Mouse (Mus musculus): ENCODE measurements around the gene Tnrc6c. TPM values are rescaled to one million over a fixed set of nuclear protein-coding genes. Genes with fewer than 3 reads are reported as not detected.

The Tnrc6c gene
- polyA plus RNA-seq, 1 experiment from 2014 or later, result 11.6 TPM

DNA sequence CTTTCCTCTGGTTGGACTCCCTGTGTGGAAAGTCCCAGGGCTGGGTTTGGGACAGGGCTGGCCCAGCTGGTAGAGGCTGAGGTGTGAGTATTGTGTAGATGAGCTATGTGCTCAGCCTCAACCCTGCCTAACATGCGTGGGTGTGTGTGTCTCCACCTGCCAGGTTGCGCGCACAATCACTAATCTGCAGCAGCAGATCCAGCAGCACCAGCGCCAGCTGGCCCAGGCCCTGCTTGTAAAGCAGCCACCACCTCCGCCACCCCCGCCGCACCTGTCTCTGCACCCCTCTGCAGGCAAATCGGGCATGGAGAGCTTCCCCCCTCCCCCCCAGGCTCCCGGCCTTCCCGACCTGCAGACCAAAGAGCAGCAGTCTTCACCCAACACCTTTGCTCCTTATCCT, 95.3 kb downstream of the Tnrc6c start:
- ATAC-seq (ENCODE audit: insufficient read depth), result no peak
- DNase-seq, result no peak
- Histone ChIP-seq H3K36me3 (ENCODE audit: insufficient read depth) (peaks cover 93% of the 10 kb centered on the region), H3K27ac (ENCODE audit: low read depth) (no peak overlapping the region), H3K9me3 (ENCODE audit: low read depth, low read length) (no peaks in the 10 kb centered on the region), H3K9ac (no peak overlapping the region), H3K4me3 (ENCODE audit: low read depth, low read length) (no peak overlapping the region), H3K4me1 (ENCODE audit: insufficient read depth) (no peaks in the 10 kb centered on the region), H3K4me2 (no peak overlapping the region), H3K27me3 (ENCODE audit: insufficient read depth, low read length) (no peaks in the 10 kb centered on the region)
- WGBS, result 92% methylated on average over 10 of the region's 10 CpGs
- TF ChIP-seq CTCF (IDR thresholded peaks at IDR 0.05; ENCODE audit: low read depth), result no peak

DNA sequence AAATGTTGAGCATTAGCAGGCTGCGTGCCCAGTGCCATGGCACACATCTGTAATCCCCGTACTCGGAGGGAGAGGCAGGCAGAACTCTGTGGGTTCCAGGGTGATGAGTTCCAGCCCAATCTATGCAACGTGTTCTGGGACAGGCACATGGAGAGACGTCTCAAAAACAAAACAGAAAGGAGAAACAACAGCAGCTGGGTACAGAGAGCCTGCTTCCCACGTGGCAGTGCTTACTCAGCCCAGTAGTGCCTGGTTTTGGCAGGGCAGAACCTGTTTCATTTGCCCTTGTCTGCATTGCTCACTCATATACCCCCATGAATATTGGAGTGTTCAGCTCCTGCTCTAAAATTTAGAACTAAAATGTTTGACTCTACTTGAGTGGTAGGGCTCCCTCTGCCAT, 97.5 kb downstream of the Tnrc6c start:
- Histone ChIP-seq H3K9ac (no peak overlapping the region), H3K9me3 (ENCODE audit: low read depth, low read length) (no peaks in the 10 kb centered on the region), H3K4me2 (no peak overlapping the region), H3K4me1 (ENCODE audit: insufficient read depth) (no peaks in the 10 kb centered on the region), H3K27me3 (ENCODE audit: insufficient read depth, low read length) (no peaks in the 10 kb centered on the region), H3K27ac (ENCODE audit: low read depth) (no peak overlapping the region), H3K36me3 (ENCODE audit: insufficient read depth) (peaks cover 94% of the 10 kb centered on the region), H3K4me3 (ENCODE audit: low read depth, low read length) (no peak overlapping the region)
- WGBS, result 81% methylated on average over 6 of the region's 6 CpGs
- ATAC-seq (ENCODE audit: insufficient read depth) (no peak), DNase-seq (no peak)
- no peak for TF ChIP-seq CTCF (IDR thresholded peaks at IDR 0.05; ENCODE audit: low read depth)

DNA sequence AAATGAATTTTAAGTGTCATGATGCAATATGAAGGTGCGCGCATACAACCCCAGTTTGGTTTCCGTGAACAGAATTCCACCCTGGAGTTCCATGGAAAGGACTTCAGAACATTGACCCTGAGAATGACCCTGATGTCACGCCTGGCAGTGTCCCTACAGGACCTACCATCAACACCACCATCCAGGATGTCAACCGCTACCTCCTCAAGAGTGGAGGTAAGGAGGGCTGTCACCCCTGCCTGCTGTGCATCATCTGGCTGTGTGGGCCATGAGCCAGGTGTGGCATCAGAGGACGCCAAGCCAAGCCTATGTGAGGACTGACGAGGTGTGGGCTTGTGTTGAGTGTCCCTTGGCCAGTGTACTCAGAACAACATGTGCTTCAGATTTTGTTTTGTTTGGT, 101.8 kb downstream of the Tnrc6c start:
- no peak overlapping the region for H3K27ac ChIP-seq (ENCODE audit: low read depth)
- TF ChIP-seq CTCF (IDR thresholded peaks at IDR 0.05; ENCODE audit: low read depth), result no peak
- H3K9me3 ChIP-seq (ENCODE audit: low read depth, low read length), result no peaks in the 10 kb centered on the region
- no peak for ATAC-seq (ENCODE audit: insufficient read depth)
- no peaks in the 10 kb centered on the region for H3K4me1 ChIP-seq (ENCODE audit: insufficient read depth)
- H3K27me3 ChIP-seq (ENCODE audit: insufficient read depth, low read length), result no peaks in the 10 kb centered on the region
- H3K4me3 ChIP-seq (ENCODE audit: low read depth, low read length), result no peak overlapping the region
- no peak for DNase-seq
- WGBS, result 95% methylated on average over 7 of the region's 7 CpGs
- no peak overlapping the region for H3K9ac ChIP-seq
- H3K36me3 ChIP-seq (ENCODE audit: insufficient read depth), result peaks cover 94% of the 10 kb centered on the region
- H3K4me2 ChIP-seq, result no peak overlapping the region

DNA sequence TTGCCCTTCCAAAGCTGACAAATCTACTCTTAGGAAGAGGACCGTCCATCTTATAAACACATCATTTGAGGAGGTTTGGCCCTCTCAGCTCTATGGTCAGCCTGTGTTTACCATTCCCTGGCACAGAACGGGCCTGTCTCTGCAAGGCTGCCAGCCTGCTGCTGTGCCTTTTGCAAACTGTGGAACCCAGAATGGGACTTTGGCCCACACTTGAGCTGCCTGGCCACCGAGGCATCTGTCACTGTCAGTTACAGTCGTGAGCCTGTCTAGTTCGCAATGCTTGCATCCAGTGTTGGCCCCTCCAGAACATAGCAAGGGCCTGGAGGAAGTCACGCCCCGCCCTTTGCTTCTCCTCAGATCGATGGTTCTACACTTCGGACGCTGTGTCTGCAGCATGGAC, 105.2 kb downstream of the Tnrc6c start:
- no peak for TF ChIP-seq CTCF (IDR thresholded peaks at IDR 0.05; ENCODE audit: low read depth)
- no peaks in the 10 kb centered on the region for H3K27me3 ChIP-seq (ENCODE audit: insufficient read depth, low read length)
- no peak overlapping the region for H3K27ac ChIP-seq (ENCODE audit: low read depth)
- H3K36me3 ChIP-seq (ENCODE audit: insufficient read depth), result peaks cover 89% of the 10 kb centered on the region
- no peak overlapping the region for H3K9ac ChIP-seq
- H3K4me1 ChIP-seq (ENCODE audit: insufficient read depth), result no peaks in the 10 kb centered on the region
- H3K9me3 ChIP-seq (ENCODE audit: low read depth, low read length), result no peaks in the 10 kb centered on the region
- WGBS, result 81% methylated on average over 10 of the region's 10 CpGs
- no peak for DNase-seq
- ATAC-seq (ENCODE audit: insufficient read depth), result no peak
- H3K4me2 ChIP-seq, result no peak overlapping the region
- no peak overlapping the region for H3K4me3 ChIP-seq (ENCODE audit: low read depth, low read length)

DNA sequence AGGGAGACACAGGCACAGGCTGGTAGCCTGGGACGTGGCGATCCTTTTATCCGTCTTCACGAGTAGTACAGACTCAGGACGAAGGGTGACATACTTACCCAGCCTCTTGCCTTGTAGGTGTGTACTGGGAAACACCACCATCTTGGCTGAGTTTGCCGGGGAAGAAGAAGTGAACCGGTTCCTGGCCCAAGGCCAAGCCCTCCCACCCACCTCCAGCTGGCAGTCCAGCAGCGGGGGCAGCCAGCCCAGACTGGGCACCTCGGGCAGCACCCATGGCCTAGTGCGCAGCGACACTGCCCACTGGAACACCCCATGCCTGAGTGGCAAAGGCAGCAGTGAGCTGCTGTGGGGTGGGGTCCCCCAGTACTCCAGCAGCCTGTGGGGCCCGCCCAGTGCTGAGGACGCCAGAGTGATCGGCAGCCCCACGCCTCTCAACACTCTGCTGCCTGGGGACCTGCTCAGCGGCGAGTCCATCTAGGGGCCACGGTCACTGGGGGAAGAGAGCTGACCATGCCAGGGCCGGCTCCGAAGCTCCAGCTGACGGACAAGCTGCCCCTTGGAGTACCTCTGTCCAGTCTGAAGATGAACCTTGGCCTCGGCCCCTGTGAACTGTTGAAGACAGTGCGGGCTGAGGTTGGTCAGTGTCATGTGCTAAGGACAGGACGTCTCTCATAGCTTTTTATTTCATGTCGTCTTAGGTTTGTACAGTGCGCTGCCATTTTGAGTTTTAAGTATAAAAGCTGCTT, 106.5 kb downstream of the Tnrc6c start:
- H3K4me2 ChIP-seq, result no peak overlapping the region
- ATAC-seq (ENCODE audit: insufficient read depth) (no peak), DNase-seq (no peak)
- H3K4me3 ChIP-seq (ENCODE audit: low read depth, low read length), result no peak overlapping the region
- no peaks in the 10 kb centered on the region for H3K9me3 ChIP-seq (ENCODE audit: low read depth, low read length)
- TF ChIP-seq CTCF (IDR thresholded peaks at IDR 0.05; ENCODE audit: low read depth), result no peak
- 87% methylated on average over 26 of the region's 26 CpGs for WGBS
- H3K36me3 ChIP-seq (ENCODE audit: insufficient read depth), result peaks cover 87% of the 10 kb centered on the region
- no peaks in the 10 kb centered on the region for H3K4me1 ChIP-seq (ENCODE audit: insufficient read depth)
- H3K27me3 ChIP-seq (ENCODE audit: insufficient read depth, low read length), result no peaks in the 10 kb centered on the region
- H3K27ac ChIP-seq (ENCODE audit: low read depth), result no peak overlapping the region
- no peak overlapping the region for H3K9ac ChIP-seq

DNA sequence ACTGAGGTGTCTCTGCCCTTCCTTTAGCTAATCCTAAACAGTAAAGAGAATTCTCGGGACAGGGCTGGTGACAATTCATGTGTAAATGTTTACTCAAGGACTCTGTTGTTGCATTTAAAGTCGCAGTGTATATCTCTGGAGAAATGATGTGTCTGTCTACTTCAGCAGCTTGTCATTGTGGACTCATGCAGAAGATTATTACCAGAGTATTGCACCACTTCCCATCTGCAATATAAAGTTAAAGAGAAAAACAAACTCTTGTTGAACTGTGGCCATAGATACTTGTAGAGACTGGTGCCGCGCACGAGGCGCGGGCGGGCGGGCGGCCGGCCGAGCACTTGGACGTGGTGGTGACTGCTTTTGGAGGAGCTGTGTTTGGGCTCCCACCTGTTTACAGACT, 107.7 kb downstream of the Tnrc6c start:
- DNase-seq, result no peak
- H3K36me3 ChIP-seq (ENCODE audit: insufficient read depth), result peaks cover 77% of the 10 kb centered on the region
- TF ChIP-seq CTCF (IDR thresholded peaks at IDR 0.05; ENCODE audit: low read depth), result no peak
- no peak for ATAC-seq (ENCODE audit: insufficient read depth)
- WGBS, result 80% methylated on average over 13 of the region's 13 CpGs
- H3K4me3 ChIP-seq (ENCODE audit: low read depth, low read length), result no peak overlapping the region
- no peak overlapping the region for H3K4me2 ChIP-seq
- H3K9me3 ChIP-seq (ENCODE audit: low read depth, low read length), result no peaks in the 10 kb centered on the region
- no peaks in the 10 kb centered on the region for H3K4me1 ChIP-seq (ENCODE audit: insufficient read depth)
- no peak overlapping the region for H3K27ac ChIP-seq (ENCODE audit: low read depth)
- no peaks in the 10 kb centered on the region for H3K27me3 ChIP-seq (ENCODE audit: insufficient read depth, low read length)
- no peak overlapping the region for H3K9ac ChIP-seq

DNA sequence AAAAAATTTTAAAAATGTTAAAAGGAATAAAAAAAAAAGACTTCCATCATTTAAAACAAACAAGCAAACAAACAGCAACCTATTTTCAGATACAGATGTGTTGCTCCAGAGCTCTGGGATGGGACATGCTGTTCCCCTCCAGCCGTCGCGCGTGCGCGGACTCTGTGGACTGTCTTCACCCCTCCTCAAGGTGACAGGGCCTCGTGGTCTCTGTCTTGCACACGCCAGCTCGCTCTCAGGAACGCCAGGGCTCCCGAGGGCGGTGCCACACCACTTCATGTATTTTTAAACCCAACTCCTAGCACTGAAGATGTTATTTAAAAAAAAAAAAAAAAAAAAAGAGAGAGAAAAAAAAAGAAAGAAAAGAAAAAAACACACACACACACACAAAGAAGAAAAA, 108.2 kb downstream of the Tnrc6c start:
- H3K36me3 ChIP-seq (ENCODE audit: insufficient read depth), result peaks cover 72% of the 10 kb centered on the region
- 79% methylated on average over 12 of the region's 12 CpGs for WGBS

More for the DNA sequence above, 108.2 kb downstream of the Tnrc6c start:
- H3K4me2 ChIP-seq, result no peak overlapping the region
- no peak overlapping the region for H3K9ac ChIP-seq
- ATAC-seq (ENCODE audit: insufficient read depth) (no peak), DNase-seq (no peak)
- H3K4me1 ChIP-seq (ENCODE audit: insufficient read depth), result no peaks in the 10 kb centered on the region
- no peaks in the 10 kb centered on the region for H3K9me3 ChIP-seq (ENCODE audit: low read depth, low read length)
- no peak for TF ChIP-seq CTCF (IDR thresholded peaks at IDR 0.05; ENCODE audit: low read depth)
- no peaks in the 10 kb centered on the region for H3K27me3 ChIP-seq (ENCODE audit: insufficient read depth, low read length)
- H3K27ac ChIP-seq (ENCODE audit: low read depth), result no peak overlapping the region
- no peak overlapping the region for H3K4me3 ChIP-seq (ENCODE audit: low read depth, low read length)
